Mouse (Mus musculus) limb, embryonic 15.5 days (tissue): ENCODE data around the gene Eef1a1. TPM values are rescaled to one million over a fixed set of nuclear protein-coding genes. Genes with fewer than 3 reads are reported as not detected.
"Not testable (repeated sequence)": the region's sequence is repeated elsewhere in the genome, so short reads cannot be mapped to it uniquely, and the experiment has no call there.

ENCODE experiments used
- ATAC-seq: fragments of 200-750 bp; cut with Nextera tagmentation; 2 replicates; pipeline ENCODE4 v1.8.0; 2017; ENCODE audit warnings: low read depth, moderate TSS enrichment; ENCODE audit not compliant: insufficient number of reproducible peaks, low FRiP score, low TSS enrichment
- H3K27ac ChIP-seq: fragments of 300-500 bp; sonication (generic); 2 replicates; pipeline ENCODE4 v1.5.1; 2015; ENCODE audit warnings: moderate library complexity, mild to moderate bottlenecking, inconsistent platforms
- H3K27me3 ChIP-seq: fragments of 300-500 bp; sonication (generic); 2 replicates; pipeline ENCODE4 v1.6.1; 2015; ENCODE audit warnings: inconsistent platforms
- H3K36me3 ChIP-seq: fragments of 300-500 bp; sonication (generic); 2 replicates; pipeline ENCODE4 v1.6.1; 2015; ENCODE audit warnings: inconsistent platforms
- H3K4me1 ChIP-seq: fragments of 300-500 bp; sonication (generic); 2 replicates; pipeline ENCODE4 v1.6.1; 2015; ENCODE audit warnings: inconsistent platforms
- H3K4me2 ChIP-seq: fragments of 300-500 bp; sonication (generic); 2 replicates; pipeline ENCODE4 v1.6.1; 2015; ENCODE audit warnings: mild to moderate bottlenecking, inconsistent platforms
- H3K4me3 ChIP-seq: fragments of 300-500 bp; sonication (generic); 2 replicates; pipeline ENCODE4 v1.5.1; 2015; ENCODE audit warnings: mild to moderate bottlenecking, inconsistent platforms
- H3K9ac ChIP-seq: fragments of 300-500 bp; sonication (generic); 2 replicates; pipeline ENCODE4 v1.6.1; 2015; ENCODE audit warnings: inconsistent platforms
- H3K9me3 ChIP-seq: fragments of 300-500 bp; sonication (generic); 2 replicates; pipeline ENCODE4 v1.6.1; 2016; ENCODE audit warnings: inconsistent platforms
- WGBS: fragments of 180-500 bp; shearing (Covaris S2); methylation state at CpG from one replicate; pipeline ENCODE4 v1.1.7; 2015; 5-methylcytosine and 5-hydroxymethylcytosine counted together
- polyA plus RNA-seq: library from polyadenylated mRNA; unstranded; fragments of >200 nt; fragmentation: Nextera tagmentation; extraction: Ambion mirVana; gene quantifications from 2 replicates; pipeline ENCODE4 v1.2.1, GENCODE M21; 2015

Gene Eef1a1
- polyA plus RNA-seq, 1 experiment from 2014 or later = 5,127 TPM

DNA sequence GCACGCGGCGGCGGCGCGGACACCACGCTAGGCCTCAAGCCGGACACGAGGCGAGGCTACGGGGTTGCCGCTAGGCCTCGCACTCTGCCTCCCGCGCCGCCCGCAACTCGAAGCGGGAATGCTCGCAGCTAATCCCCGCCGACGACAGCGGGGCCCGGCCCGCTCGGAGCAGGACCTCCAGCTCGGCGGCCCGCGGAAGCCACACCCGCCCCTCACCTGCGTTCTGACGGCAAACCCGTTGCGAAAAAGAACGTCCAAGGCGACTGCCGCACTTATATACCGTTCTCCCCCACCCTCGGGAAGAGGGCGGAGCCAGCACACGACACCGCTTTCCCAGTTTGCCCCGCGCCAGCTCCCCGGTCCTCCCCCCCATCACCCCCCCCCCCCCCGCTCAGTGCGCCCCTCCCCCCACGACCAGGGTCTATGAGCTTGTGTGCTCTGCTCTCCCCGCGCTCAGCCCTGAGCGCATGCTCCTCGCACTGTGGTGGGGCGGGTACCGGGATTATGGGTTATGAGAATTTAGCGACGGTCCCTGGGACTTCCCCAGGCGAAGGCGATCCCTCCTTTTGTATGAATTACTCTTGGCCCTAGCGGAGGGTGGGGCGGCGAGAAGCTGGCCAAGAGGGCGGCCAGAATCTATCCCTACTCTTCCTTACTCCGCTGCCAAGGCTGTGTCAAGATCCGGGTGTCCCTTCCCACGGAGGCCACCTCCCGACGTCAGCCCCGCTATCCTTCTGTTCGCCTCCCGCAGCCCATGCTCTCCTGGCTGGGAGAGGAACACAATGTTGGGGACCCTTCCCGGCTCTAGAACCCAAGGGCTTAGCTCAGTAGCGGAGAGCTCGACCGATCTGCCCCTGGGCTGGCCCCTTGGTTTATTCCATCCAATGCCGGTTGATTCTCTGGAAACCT is 7.3 kb downstream of the Eef1a1 start:
- H3K27ac ChIP-seq = peak overlapping the region; percentile 99
- 2% methylated on average over 64 of the region's 77 CpGs for WGBS
- no peaks in the 10 kb centered on the region for H3K27me3 ChIP-seq
- H3K36me3 ChIP-seq = peaks cover 28% of the 10 kb centered on the region
- peaks cover 11% of the 10 kb centered on the region; the same call in 1 of the 2 replicates for H3K4me1 ChIP-seq
- H3K4me2 ChIP-seq = peak overlapping the region; percentile 56
- peak overlapping the region; percentile 89 for H3K4me3 ChIP-seq
- ATAC-seq = peak; percentile 99
- no peaks in the 10 kb centered on the region for H3K9me3 ChIP-seq
- H3K9ac ChIP-seq = peak overlapping the region; percentile 100

- WGBS = 0% methylated on average over 42 of the region's 46 CpGs
- Histone ChIP-seq H3K27ac (peak overlapping the region; percentile 99), H3K27me3 (no peaks in the 10 kb centered on the region), H3K9ac (peak overlapping the region; percentile 100), H3K4me1 (peaks cover 11% of the 10 kb centered on the region; the same call in 1 of the 2 replicates), H3K4me3 (peak overlapping the region; percentile 89), H3K9me3 (no peaks in the 10 kb centered on the region), H3K36me3 (peaks cover 33% of the 10 kb centered on the region), H3K4me2 (peak overlapping the region; percentile 51)
- peak; percentile 8; the same call in 1 of the 2 replicates for ATAC-seq
Measured at GRCm38 (mm10) chr9:78480706-78481358, 8.1 kb downstream of the Eef1a1 start.

- Histone ChIP-seq H3K4me1 (peaks cover 11% of the 10 kb centered on the region; the same call in 1 of the 2 replicates), H3K27ac (peak overlapping the region; percentile 99), H3K9ac (peak overlapping the region; percentile 100), H3K4me3 (peak overlapping the region; percentile 89), H3K4me2 (peak overlapping the region; percentile 51), H3K36me3 (peaks cover 33% of the 10 kb centered on the region)
- not testable (repeated sequence) for H3K9me3 ChIP-seq, ATAC-seq, H3K27me3 ChIP-seq
- WGBS = under 1% methylated on average over 13 of the region's 13 CpGs
Measured at GRCm38 (mm10) chr9:78480227-78480626, 8.7 kb downstream of the Eef1a1 start.

- H3K9me3 ChIP-seq, ATAC-seq, H3K9ac ChIP-seq, H3K27me3 ChIP-seq: not testable (repeated sequence)
- Histone ChIP-seq H3K4me1 (peaks cover 11% of the 10 kb centered on the region; the same call in 1 of the 2 replicates), H3K36me3 (peaks cover 37% of the 10 kb centered on the region), H3K27ac (peak overlapping the region; percentile 33; the same call in 1 of the 2 replicates), H3K4me2 (peak overlapping the region; percentile 51), H3K4me3 (peak overlapping the region; percentile 89)
- 28% methylated on average over 8 of the region's 8 CpGs for WGBS
Measured at GRCm38 (mm10) chr9:78479308-78479707, 9.6 kb downstream of the Eef1a1 start.

GRCm38 (mm10) chr9:78478009-78478605 is 10.8 kb downstream of the Eef1a1 start:
- not testable (repeated sequence) for H3K4me2 ChIP-seq, ATAC-seq, H3K9ac ChIP-seq, H3K9me3 ChIP-seq, H3K27me3 ChIP-seq, H3K4me3 ChIP-seq, H3K27ac ChIP-seq
- WGBS = 52% methylated on average over 1 of the region's 1 CpGs
- Histone ChIP-seq H3K4me1 (peaks cover 11% of the 10 kb centered on the region; the same call in 1 of the 2 replicates), H3K36me3 (peaks cover 48% of the 10 kb centered on the region)

GRCm38 (mm10) chr9:78477021-78477551 is 11.9 kb downstream of the Eef1a1 start:
- peaks cover 56% of the 10 kb centered on the region for H3K36me3 ChIP-seq
- 6% methylated on average over 5 of the region's 5 CpGs for WGBS

DNA sequence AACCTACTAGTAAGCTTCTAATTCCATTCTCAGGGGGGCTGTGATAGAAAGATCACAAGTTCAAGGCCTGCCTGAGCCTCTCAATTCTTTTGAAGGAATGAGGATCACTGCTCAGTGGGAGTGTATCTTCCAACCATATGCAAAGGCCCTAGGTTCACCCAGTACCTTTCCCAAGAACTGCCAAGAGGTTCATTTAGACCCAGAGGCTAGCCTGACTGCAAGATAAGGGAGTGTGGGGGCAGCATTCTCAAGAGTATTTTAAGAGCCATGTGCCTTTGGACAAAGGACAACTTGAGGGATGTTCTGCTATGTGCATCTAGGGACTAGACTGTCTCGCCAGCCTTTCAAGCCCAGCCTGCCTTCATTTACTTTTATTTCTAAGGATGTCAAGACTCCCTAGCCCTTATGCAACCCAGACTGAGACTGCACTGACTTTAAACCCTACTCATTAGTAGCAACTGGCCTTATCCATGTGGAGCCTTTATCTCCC is 12.4 kb downstream of the Eef1a1 start:
- H3K4me2 ChIP-seq = no peak overlapping the region
- ATAC-seq = no peak
- 26% methylated on average over 1 of the region's 1 CpGs for WGBS
- no peaks in the 10 kb centered on the region for H3K27me3 ChIP-seq
- no peak overlapping the region for H3K4me3 ChIP-seq
- H3K9me3 ChIP-seq = no peaks in the 10 kb centered on the region
- H3K36me3 ChIP-seq = peaks cover 57% of the 10 kb centered on the region
- no peak overlapping the region for H3K9ac ChIP-seq
- peak overlapping the region; percentile 23 for H3K27ac ChIP-seq
- peaks cover 5% of the 10 kb centered on the region; the same call in 1 of the 2 replicates for H3K4me1 ChIP-seq

More at GRCm38 (mm10) chr9:78477021-78477551, 11.9 kb downstream of the Eef1a1 start:
- Histone ChIP-seq H3K27me3 (no peaks in the 10 kb centered on the region), H3K9ac (no peak overlapping the region), H3K9me3 (no peaks in the 10 kb centered on the region), H3K4me1 (peaks cover 5% of the 10 kb centered on the region; the same call in 1 of the 2 replicates), H3K4me3 (no peak overlapping the region), H3K27ac (peak overlapping the region; percentile 23), H3K4me2 (no peak overlapping the region)
- ATAC-seq = no peak

GRCm38 (mm10) chr9:78475873-78476272 is 13.1 kb downstream of the Eef1a1 start:
- Histone ChIP-seq H3K4me1 (peaks cover 5% of the 10 kb centered on the region; the same call in 1 of the 2 replicates), H3K27me3 (no peaks in the 10 kb centered on the region), H3K27ac (no peak overlapping the region), H3K4me2 (no peak overlapping the region), H3K9ac (no peak overlapping the region), H3K4me3 (no peak overlapping the region), H3K36me3 (peaks cover 58% of the 10 kb centered on the region), H3K9me3 (no peaks in the 10 kb centered on the region)
- WGBS = 76% methylated on average over 4 of the region's 4 CpGs
- 0 out of 2 replicates have a peak, but pooled peaks have one; percentile 21 for ATAC-seq

DNA sequence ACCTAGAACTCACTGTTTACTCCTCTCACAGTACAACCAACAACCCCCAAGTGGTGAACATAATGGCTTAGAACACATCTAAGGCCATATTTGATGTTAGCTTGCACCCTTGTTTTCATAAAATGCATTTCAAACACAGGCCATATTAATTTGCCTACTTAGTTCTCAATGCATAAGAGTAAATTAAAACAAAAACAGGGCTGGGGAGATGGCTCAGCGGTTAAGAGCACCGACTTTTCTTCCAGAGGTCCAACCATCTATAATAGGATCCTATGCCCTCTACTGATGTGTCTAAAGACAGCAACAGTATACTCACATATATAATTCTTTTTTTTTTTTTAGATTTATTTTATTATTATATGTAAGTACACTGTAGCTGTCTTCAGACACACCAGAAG is 13.6 kb downstream of the Eef1a1 start:
- Histone ChIP-seq H3K4me1 (peaks cover 5% of the 10 kb centered on the region; the same call in 1 of the 2 replicates), H3K27ac (no peak overlapping the region), H3K36me3 (peaks cover 62% of the 10 kb centered on the region), H3K4me3 (no peak overlapping the region), H3K27me3 (no peaks in the 10 kb centered on the region), H3K9ac (no peak overlapping the region), H3K4me2 (no peak overlapping the region), H3K9me3 (no peaks in the 10 kb centered on the region)
- ATAC-seq = no peak
- 86% methylated on average over 2 of the region's 2 CpGs for WGBS

DNA sequence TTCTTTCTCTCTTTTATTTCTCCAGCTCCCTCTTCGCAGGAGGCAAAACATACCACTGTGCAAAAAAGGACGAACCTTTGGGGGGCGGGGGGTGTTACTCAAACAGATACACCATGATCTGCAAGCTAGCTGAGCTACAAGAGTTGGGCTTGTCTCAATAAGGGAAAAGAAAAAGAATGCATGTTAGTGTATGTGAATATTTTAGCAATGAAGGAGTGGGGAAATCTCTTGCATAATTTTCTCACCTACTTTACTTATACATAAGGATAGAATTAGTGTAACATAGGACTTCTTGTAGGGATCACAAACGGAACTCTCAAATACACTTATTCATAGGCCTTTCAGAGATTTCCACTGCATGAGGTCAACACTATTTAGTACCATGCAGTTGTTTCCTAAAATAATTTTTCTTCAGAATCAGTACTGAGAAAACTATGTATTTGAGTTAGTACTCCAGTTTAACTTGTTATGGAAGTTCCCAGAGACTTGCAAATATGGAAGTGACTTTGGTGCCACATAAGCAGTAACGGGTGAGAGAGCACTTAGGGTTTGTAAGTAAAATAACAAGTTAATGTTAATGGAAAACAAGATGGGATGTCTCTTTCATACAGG is 14.1 kb downstream of the Eef1a1 start:
- Histone ChIP-seq H3K4me2 (no peak overlapping the region), H3K4me1 (peaks cover 5% of the 10 kb centered on the region; the same call in 1 of the 2 replicates), H3K9ac (no peak overlapping the region), H3K9me3 (no peaks in the 10 kb centered on the region), H3K27ac (no peak overlapping the region), H3K27me3 (no peaks in the 10 kb centered on the region), H3K36me3 (peaks cover 64% of the 10 kb centered on the region), H3K4me3 (no peak overlapping the region)
- 74% methylated on average over 5 of the region's 5 CpGs for WGBS
- ATAC-seq = no peak

DNA sequence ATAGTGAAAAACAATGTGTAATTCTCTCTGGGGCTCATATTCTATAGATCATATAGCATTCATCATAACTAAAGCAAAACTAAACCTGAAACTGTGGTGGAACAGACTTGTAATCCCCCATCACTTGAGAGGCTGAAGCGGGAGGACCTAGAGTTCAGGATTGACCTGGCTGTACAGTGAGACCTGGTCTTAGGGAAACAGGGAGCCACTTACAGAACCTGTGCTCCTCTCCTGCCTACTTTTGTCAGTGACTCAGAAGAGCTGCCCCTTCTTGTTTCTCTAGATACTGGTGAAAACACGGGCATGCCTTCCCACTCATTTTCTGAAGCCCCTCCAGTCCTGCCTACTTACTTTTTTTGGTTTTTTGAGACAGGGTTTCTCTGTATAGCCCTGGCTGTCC is 14.7 kb downstream of the Eef1a1 start:
- Histone ChIP-seq H3K4me1 (peaks cover 5% of the 10 kb centered on the region; the same call in 1 of the 2 replicates), H3K27me3 (no peaks in the 10 kb centered on the region), H3K4me3 (no peak overlapping the region), H3K36me3 (peaks cover 64% of the 10 kb centered on the region), H3K9me3 (no peaks in the 10 kb centered on the region), H3K4me2 (no peak overlapping the region), H3K27ac (no peak overlapping the region), H3K9ac (no peak overlapping the region)
- 71% methylated on average over 2 of the region's 2 CpGs for WGBS
- ATAC-seq = no peak
